Mouse (Mus musculus) hematopoietic stem cell, adult 5-6 weeks (primary cell): Measurements from ENCODE around the gene Trim30d. TPM values are rescaled to one million over a fixed set of nuclear protein-coding genes. Genes with fewer than 3 reads are reported as not detected.
"Not testable (repeated sequence)": the region's sequence is repeated elsewhere in the genome, so short reads cannot be mapped to it uniquely, and the experiment has no call there.

Experiments
- ATAC-seq, 2 experiments: fragments of 125-278 bp in 1 of 2; replicated peaks in 1 of 2; 2 replicates each; pipeline ENCODE4 v1.8.0; 2016 to 2017; ENCODE audit warnings: inconsistent platforms in 2 of 2, mild to moderate bottlenecking in 2 of 2, moderate number of reproducible peaks in 2 of 2, low read depth in 1 of 2, moderate TSS enrichment in 1 of 2; ENCODE audit not compliant: low FRiP score in 2 of 2, poor library complexity in 2 of 2, severe bottlenecking in 2 of 2, insufficient read depth in 1 of 2, low TSS enrichment in 1 of 2
- total RNA-seq: library from RNA; stranded (forward); fragments of 172-1452, 232-1000 nt; gene quantifications from 2 replicates; pipeline ENCODE4 v1.2.3, GENCODE M21; 2017

The Trim30d gene
- 30.3 and 43.8 TPM in 2 replicates for total RNA-seq

DNA sequence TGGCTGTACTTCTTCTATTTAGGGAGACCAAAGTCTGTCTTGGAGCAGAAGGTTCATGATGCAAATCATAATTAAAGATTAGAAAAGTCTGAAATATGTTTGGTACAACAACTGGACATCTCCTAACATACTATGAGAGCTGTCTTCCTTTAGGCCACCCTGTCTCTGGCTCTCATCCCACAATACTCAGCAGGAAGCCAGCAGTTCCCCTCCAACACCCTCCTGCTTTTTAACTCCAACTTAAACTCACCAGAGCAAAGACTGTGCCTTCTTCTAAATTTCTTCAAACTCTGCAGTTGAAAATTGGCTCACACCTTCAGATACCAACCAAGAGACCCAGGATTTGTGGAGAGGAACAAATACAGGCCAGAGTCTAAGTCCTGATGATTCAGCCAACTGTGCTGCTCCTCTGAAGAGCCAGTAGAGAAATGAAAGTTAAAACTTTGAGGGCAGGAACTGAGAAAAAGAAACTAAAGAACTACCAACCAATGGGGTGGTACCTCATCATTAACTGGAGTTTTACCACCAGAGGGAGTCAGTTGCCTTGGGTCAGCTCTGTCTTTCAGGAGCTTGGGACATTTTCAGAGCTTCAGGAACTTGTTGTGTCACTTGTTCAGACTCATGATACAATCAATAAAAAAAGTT lies at the start of gene Trim30d:
Gene Trim30d (minus strand): TSS at position 429 of the 645 bp plus-strand sequence.
- peak; percentile 100 for ATAC-seq

DNA sequence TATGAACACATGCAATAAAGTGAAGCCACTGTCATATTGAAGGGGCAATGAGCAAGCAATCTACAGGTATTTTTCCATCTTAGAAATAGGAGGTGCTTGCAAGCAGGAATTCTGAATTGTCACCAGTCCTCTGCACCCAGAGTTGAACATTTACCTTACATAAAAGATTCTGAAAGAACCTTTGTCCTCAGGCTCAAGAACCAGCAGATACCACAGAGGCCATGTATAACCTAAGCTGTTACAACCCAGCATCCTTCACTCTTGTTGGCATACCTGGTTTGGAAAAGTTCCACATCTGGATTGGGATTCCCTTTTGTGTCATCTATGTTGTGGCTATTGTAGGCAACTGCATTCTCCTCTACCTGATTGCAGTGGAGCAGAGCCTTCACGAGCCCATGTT lies 45.1 kb upstream of the Trim30d start:
- ATAC-seq: no peak

DNA sequence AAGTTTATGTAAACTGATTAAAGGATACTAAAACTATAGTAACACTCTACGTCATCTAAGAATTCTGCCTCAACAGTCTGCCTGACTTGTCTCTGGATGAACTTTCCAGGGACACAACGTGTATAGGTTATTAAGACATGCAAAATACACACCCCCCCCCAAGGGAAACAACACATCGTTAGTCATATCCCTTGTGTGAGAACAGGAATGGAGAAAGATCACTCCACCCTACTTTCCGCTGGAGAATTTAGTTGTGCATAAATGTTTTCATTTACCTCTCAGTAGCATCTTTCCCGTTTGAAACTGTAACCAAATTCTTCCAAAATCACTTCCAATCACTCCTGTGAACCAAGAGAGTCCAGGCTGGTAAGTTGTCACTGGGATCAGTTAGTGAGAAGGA lies 42.2 kb upstream of the Trim30d start, which contains the start of gene Olfr651:
Gene Olfr651 (plus strand): TSS at position 301 of the 400 bp plus-strand sequence.
- ATAC-seq: no peak

DNA sequence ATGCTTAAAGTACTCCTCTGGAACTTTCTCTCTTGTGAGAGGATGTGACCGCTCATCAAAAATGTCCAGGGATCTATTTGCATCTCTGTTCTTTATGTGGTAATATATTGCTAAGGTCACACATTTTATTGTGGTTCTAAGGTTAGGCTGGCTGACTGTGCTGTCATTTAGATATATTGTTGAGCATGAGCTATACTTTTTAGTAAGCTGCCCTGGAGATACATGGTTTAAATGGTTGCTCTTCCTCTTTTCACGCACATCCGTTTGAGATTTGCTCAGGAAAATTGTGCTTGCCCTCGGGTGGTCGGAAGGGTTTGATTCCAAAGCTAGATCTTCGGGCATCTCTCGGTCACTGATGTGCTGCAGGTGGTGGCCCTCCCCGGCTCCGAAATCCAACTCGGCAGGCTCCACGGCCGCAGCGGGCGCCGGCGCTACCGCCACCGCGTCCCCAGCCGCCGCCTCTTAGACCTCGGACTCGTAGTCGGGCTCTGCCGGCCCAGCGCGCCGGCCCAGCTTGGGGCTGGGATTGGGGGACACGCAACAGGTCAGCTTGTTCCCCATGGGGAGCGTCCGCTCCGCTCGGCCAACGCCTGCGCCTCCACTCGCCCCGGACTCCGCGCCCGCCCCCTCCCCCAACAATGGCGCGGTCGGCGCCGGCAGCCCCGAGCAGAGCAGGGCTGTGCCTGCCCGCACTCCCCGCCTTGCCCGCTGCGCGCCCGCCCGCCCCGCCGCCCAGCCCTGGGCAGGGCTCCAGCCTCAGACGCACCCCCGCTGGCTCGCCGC lies 5.9 kb downstream of the Trim30d start:
- ATAC-seq: no peak

DNA sequence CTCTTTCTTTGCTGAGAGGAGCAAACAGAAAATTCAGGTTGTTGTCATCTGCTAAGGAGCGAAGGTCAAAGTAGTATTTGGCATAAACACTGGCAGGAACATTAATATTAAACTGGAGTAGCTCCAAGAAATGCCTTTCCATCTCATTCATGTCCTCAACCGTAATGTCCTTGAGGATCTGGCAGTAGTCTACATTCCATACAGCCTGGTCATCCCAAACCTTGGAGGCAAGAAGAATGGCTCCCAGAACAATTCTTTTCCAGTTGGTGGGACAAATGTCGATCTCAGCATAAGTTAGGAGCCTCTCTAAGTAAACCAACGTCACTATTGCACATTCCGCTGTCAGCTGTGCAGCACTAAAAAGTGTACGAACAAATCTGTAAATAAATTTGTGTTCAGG lies 6.5 kb downstream of the Trim30d start:
- not testable (repeated sequence) for ATAC-seq

DNA sequence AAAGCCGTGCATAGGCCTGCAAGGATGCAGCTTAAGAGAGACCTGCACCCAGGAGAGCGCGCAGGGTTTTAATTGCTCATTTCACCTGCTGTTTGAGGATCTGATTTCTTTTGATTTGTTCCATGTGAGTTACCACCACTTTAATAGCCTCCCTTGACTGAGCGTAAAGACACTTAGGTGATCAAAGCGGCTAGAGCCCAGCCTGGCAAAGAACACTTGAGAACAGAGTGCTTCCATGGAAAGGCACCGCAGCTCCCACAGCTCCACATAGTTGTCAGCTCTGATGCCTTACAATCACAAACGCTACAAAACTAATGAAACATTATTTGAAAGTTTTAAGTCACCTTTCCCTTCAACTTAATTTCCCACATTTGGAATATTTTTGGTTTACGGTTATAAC lies 8.2 kb downstream of the Trim30d start:
- ATAC-seq: not testable (repeated sequence)

DNA sequence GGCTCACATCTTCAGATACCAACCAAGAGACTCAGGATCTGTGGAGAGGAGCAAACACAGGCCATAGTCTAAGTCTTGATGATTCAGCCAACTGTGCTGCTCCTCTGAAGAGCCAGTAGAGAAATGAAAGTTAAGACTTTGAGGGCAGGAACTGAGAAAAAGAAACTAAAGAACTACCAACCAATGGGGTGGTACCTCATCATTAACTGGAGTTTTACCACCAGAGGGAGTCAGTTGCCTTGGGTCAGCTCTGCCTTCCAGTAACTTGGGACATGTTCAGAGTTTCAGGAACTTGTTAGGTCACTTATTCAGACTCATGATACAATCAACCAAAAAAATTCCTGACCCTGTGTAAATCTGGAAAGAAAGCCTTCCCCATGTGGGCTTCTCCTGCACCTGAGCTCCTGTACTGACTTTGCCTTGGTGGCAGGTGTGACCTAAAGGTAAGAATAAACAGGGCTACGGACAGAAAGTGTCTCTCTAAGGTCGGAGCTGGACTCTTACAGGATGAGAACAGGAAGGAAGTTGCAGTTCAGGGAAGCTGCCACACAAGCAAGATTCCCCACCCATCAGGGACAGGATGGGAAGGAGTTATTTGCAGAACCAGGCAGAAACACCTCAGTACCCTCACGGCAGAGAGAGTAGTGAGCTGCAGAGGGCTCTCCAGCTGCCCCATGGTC lies 42.4 kb downstream of the Trim30d start, which contains the start of gene Trim30a:
Gene Trim30a (minus strand): TSS at position 129 of the 680 bp plus-strand sequence.
- peak; percentile 99 to 100 for ATAC-seq

DNA sequence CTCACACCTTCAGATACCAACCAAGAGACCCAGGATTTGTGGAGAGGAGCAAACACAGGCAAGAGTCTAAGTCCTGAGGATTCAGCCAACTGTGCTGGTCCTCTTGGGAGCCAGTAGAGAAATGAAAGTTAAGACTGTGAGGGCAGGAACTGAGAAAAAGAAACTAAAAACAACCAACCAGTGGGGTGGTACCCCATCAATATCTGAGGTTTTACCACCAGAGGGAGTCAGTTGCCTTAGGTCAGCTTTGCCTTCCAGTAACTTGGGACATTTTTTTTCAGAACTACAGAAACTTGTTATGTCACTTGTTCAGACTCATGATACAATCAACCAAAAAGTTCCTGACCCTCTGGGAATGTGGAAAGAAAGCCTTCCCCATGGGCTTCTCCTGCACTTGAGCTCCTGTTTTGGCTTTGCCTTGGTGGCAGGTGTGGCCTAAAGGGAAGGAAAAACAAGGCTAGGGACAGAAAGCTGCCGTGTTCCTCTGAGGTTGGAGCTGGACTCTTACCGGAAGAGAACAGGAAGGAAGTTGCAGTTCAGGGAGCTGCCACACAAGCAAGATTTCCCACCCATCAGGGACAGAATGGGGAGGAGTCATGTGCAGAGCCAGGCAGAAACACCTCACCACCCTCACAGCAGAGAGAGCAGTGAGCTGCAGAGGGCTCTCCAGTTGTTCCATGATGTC lies 61.5 kb downstream of the Trim30d start:
- peak; percentile 95 for ATAC-seq

Other genes starting within 250 kb of the Trim30d start
- 13.5 and 21.6 TPM in 2 replicates for gene Trim5, start 219.8 kb downstream of the Trim30d start, total RNA-seq
- gene Trim12a, start 192.4 kb downstream of the Trim30d start, total RNA-seq: 124 and 139 TPM in 2 replicates
- 0.63 and 1.0 TPM in 2 replicates for gene Trim34b, start 178.4 kb downstream of the Trim30d start, total RNA-seq
- gene Trim12c, start 154.5 kb downstream of the Trim30d start, total RNA-seq: 48.6 and 57.0 TPM in 2 replicates
- gene Trim30b, start 138.0 kb downstream of the Trim30d start, total RNA-seq: 9.2 and 19.9 TPM in 2 replicates
- 2.8 and 5.3 TPM in 2 replicates for gene Trim30c, start 107.0 kb downstream of the Trim30d start, total RNA-seq
- gene Trim30a, start 42.7 kb downstream of the Trim30d start, total RNA-seq: 57.1 and 71.2 TPM in 2 replicates
- not detected in 2 replicates for gene Olfr651, start 42.3 kb upstream of the Trim30d start, total RNA-seq
- not detected in 2 replicates for gene Olfr652, start 53.1 kb upstream of the Trim30d start, total RNA-seq
- not detected in 2 replicates for gene Olfr653, start 69.5 kb upstream of the Trim30d start, total RNA-seq
- not detected in 2 replicates for gene Olfr654, start 79.2 kb upstream of the Trim30d start, total RNA-seq
- not detected in 2 replicates for gene Olfr655, start 93.9 kb upstream of the Trim30d start, total RNA-seq
- not detected in 2 replicates for gene Olfr656, start 106.1 kb upstream of the Trim30d start, total RNA-seq
- gene Olfr657, start 116.9 kb upstream of the Trim30d start, total RNA-seq: not detected in 2 replicates
- gene Olfr658, start 139.5 kb upstream of the Trim30d start, total RNA-seq: 0.45 and 0.81 TPM in 2 replicates
- gene Olfr659, start 158.9 kb upstream of the Trim30d start, total RNA-seq: not detected in 2 replicates
- not detected in 2 replicates for gene Olfr661, start 178.7 kb upstream of the Trim30d start, total RNA-seq